Mouse (Mus musculus): ENCODE measurements at regions not wholly inside any gene's neighbourhood (a gene's known extent, or its start where the extent isn't known, plus 50 kb on each side); places are given as distances from the start of the nearest gene placed in this dataset.

DNA sequence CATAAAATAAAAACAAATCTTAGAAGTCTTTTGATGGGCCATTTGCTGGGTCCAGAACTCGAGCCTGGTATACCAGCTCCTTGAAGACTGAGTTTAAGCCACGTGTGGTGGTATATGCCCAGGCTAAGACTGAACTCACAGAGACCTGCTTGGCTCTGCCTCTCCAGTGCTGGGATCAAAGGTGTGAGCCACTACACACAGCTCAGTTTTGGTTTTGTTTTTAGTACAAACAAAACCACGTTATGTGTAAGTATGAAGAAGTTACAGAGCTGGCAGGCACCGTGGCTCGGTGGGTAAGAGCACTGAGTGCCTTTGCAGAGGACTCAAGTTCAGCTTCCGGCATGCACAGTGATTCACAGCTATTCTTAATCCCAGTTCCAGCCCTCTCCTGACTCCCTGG is 75.6 kb downstream of the Wdr5 start:
- DNase-seq (ENCODE audit: low spot score): no peak

DNA sequence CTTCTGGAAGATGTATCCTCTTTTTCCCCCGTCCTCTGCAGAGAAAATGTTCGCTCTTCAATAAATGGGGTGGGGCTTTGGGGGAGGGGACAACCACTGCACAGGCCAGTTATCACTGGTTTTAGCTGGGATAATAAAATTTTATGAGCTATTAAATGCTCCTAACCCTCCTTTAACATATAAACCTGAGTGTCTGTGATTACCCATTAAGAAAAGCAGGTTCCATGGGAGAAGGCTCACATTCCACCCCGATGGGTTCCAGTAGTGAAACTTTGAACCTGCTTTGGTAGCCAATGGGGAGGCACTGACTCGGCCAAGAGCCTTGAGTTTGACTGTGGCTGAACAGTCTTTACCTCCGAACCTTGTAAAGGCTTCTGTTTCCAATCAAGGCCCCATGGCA is 76.7 kb downstream of the Wdr5 start:
- DNase-seq (ENCODE audit: low spot score): no peak

DNA sequence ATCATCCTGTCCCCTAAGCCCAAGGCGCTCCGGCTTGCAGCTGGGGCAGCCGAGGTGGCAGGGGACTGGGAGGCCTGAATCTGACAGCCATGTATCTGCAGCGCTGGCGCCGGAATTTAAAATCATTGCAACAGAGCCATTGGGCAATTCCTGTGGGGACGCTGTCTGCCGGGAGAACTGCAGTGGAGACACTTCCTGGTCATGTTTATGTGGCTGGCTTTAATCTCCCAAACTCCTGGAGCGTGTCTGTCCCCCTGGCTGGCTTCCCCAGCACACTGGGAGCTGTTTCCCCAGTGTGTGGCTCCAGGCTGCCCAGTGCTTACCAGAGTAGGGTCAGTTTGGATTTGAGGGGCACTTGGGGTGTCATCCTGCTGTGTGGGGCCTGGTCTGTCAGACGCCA is 78.4 kb downstream of the Wdr5 start:
- peak; percentile 52 for DNase-seq (ENCODE audit: low spot score)

DNA sequence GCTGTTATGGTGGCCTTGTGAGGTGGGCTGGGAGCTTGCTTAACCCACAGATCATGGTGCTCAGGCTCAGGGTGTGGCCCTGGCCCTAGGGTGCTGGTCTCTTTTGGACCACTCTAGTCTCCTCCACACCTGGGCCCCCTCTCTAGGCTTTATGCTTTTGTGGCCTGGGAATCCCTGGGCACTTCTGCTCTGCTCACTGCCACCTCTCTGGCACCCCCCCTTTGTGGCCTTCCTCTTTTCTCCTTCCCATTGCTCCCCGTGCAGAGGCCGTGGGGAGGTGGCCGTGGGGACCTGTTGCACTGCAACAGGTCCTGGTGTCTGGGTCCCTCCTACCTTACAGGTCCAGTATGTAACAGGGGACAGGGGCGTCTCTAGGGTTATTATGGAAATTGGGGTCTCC is 80.3 kb downstream of the Wdr5 start:
- DNase-seq (ENCODE audit: low spot score): no peak

DNA sequence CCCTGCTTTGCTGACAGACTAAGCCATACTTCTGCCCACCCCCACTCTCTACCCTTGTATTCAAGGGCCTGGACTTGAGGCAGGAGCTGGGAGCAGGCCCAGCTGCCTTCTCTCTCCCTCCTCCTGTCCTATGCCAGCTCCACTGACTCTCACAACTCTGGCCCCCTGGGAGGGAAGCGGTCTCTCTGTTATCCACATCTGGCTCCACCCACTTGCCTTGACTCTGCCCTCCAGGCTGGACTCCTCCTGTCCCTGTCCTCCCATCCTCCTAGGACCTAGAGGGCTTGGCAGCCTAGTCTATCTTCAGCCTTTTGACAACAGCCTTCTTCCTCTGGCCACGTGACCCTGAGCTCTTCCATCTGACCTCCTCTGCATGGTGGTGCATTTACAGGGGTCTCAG is 80.0 kb upstream of the Rxra start:
- no peak for DNase-seq (ENCODE audit: low spot score)

DNA sequence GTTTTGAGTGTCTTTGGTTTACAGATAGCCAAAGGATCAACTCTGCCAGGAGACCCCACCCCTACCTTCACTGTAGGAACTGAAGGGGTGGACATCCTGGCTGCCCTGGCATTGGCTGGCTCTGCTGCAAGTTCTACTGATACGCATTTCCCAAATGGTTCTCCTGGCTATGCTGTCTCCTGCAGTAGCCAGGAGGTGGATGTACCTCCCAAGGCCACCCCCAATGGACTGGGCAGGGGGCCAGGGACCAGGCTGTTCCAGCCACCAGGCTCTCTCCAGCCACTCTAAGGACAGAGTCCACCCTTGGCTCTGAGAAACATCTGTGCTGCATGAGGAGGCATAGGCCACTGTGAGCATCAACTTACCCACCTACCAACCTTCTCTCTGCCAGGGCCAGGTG is 79.3 kb upstream of the Rxra start:
- DNase-seq (ENCODE audit: low spot score): no peak

DNA sequence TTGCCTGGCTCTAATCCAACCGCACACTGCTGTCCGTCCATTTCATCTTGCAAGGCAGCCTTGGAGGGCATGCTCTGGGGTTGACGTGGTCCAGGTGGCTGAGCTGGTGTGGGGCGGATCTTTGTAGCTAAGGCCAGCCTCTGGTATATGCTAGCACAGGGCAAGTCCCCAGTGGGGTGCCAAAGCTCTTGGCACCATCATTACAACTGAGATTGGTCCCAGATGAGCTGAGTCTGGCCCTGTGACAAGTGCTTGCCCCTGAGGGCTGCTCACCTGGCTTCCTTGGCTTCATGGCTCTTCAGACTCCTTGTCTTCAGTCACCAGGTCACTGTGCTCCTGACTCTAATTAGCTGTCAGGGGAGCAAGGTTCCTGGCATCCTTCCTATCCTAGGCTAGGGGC is 78.3 kb upstream of the Rxra start:
- no peak for DNase-seq (ENCODE audit: low spot score)

DNA sequence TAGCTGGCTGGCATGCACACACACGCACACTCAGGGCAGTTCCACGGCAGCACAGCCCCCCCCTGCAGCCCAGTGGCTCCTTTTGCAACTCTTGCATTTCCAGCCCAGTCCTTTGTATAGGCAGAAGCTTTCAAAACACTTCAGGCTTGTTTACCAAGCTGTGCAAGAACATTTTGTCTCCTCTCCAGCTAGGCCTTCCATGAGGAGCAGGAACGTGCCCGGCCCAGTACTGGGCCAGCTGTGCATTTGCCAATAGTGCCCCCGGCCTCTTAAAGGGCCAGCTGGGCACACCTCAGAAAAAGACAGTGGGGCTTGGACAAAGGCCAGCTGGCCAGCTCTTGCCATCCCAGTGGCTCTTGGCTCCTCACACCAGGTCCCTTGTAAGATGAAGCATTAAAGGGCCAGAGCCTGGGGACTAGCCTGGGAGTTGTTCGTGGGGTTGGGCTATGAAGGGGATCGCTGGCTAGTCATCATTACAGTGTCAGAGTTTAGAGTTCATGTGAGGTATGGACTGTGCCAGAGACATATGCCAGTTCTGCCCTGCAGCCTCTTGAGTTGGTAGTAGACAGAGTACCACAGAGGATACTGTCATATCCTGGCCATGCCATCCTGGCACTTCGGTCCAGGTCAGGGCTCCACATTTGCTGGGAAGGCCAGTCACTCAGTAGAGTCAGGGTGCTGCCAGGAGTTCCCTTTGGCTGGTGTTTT is 77.0 kb upstream of the Rxra start:
- no peak for DNase-seq (ENCODE audit: low spot score)

DNA sequence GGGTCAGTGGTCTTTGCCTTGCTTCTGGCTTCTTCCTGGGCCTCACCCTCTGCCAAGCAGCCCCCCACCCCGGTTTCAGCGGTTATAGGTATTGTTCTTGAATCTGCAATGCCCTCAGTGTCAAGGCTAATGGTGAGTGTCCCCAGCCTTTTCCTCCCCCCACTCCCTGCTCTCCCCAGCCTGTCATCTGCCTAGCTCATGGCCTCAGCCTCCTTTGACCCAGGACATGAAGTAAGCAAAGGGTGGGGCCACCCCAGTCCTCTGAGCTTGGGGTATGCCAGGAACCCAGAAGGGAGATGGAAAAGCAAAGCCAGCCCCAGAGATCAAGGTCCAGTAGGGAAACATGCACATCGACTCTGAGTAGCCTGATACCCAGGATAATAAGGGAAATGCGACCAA is 76.5 kb upstream of the Rxra start:
- no peak for DNase-seq (ENCODE audit: low spot score)

DNA sequence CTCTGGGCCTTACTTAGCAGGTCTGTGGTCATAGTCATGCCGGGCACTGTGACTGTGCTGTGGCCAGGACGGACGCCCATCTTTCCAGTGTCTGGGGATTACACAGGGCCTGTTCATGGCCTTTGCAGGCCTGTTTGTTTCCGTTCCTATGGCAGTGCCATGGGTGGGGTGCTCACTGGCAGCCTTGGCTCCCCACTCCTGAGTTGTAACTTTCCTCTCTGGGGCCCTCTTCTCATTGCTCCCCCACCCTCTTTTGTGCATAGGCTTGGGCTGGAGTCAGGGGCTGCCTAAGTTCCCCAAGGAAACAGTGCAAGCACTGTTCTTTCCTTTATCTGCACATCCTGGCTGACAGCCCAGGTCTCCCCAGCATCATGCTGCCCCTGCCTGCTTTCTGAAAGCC is 72.9 kb upstream of the Rxra start:
- DNase-seq (ENCODE audit: low spot score): no peak

DNA sequence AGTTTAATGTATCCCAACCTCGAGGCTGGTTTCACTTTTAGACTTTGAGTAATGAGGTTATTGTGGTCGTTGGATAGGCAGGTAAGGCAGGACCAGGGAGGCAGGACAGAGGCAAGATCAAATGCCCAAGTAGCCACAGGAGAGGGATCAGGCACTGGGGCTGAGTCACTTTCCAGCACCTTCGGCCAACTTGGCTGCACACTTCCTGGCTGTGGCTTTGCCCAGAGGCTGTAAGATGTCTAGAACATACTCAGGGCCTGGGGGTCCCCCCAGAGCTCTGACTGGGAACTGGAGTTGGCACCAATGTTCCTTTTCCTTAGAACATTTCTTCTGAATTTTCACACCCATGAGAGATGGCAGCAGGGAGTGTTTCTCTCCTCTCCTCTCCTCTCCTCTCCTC is 71.7 kb upstream of the Rxra start:
- no peak for DNase-seq (ENCODE audit: low spot score)

DNA sequence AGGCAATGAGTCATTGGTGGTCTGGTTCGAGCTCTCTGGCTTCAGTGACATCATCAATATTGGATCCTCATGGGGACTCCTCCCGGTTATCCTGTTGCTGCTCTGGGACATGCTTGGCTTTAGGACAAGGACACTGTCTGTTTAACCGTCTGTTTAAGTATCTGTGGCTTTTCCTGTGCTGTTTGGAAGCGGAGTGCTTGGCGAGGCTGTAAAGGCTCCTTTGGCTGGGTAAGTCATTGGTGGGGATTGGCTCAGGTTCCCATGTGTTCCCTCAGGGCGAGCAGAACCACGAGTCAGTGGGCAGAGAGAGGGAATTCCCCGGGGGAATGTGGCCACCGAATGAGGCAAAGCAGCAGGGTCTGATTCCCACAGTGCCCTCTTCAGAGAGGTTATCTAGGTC is 69.4 kb upstream of the Rxra start:
- peak; percentile 20 for DNase-seq (ENCODE audit: low spot score)

DNA sequence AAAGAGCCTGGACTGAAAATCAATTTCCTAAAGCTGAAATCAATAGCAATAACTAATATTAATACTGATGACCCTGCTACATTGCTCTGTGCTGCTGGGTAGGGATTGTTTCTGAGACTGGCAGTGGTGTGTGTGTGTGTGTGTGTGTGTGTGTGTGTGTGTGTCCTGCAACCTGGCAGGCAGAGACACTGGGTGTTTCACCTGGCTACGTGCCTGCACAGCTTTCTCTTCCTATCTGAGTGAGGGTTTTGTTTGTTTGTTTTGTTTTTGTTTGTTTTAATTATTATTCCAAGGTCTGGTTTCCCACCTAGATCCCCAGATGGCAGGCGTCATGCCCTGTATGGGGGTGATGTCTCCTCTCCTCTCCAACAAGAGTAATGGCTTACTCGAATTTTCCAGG is 54.5 kb upstream of the Rxra start:
- DNase-seq (ENCODE audit: low spot score): no peak

DNA sequence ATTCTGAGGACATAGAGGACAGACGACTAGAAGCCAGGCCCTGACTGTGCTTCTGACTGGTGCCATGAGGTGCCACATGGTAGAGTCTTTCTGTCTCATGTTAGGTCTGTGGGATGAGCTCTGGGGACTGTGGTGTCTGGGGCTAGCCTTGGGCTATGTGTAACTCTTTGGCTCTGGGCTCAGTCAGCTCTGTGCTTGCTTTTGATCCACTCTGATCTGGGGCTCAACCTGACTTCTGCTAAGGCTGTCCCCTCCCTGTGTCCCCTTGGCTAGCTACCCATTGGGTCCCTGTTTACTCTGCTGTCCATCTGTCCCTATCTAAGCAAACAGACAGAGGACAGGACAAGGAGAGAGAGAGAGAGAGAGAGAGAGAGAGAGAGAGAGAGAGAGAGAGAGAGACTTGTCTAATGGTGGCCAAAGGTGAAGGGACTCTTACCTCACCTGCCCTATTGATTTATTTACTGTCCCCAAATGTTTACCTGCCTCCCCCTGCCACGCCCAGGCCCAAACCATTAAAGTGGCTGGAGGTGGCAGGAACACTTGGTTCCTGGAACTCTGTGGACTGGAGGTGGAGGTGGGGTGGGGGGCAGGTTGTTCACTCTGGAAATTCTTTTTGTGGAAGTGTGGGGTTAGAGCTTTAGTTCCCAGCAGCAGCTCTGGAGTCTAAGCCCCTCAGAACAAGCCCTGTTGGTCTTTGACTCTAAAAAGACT is 51.4 kb upstream of the Rxra start:
- DNase-seq (ENCODE audit: low spot score): no peak
